In genomic region chr8:120735770-120736481, GRCm38 (mm10) we compare ENCODE assay signal across 8 mouse cellular contexts. TPM values are rescaled to one million over a fixed set of nuclear protein-coding genes. Genes with fewer than 3 reads are reported as not detected.
DNase-seq lines count a peak whose midpoint lies in the region; ATAC-seq lines count a peak whose summit lies in the region.

Gene Irf8, plus strand, starts transcription at chr8:120736358.

- peaks cover 19% of the 10 kb centered on the region for H3K9me3 ChIP-seq in megakaryocyte, embryonic 14.5 days

- peaks cover 39% of the 10 kb centered on the region for H3K4me1 ChIP-seq in megakaryocyte, embryonic 14.5 days

- peak; percentile 94 for DNase-seq in adrenal gland, adult 2 months
- DNase-seq in embryo, embryonic 11.5 days (ENCODE audit: low read depth, low spot score): peak; percentile 77
- peak; percentile 84 to 86 for DNase-seq in gastrocnemius, postnatal 36 days
- DNase-seq in left cerebral cortex, postnatal 10 days (ENCODE audit: extremely low spot score in 1 of 2, low spot score in 2 of 2): peak; percentile 77 to 92
- DNase-seq in right cerebral cortex, adult 2 months (ENCODE audit: low spot score in 2 of 2): peak; percentile 74 to 81
- peak; percentile 81 for DNase-seq in urinary bladder, adult 2 months (ENCODE audit: low spot score)

- H3K27me3 ChIP-seq in megakaryocyte, embryonic 14.5 days (replicated peaks): peaks cover 90% of the 10 kb centered on the region

- H3K4me3 ChIP-seq in megakaryocyte, embryonic 14.5 days (replicated peaks): peak within 1 kb of the TSS; percentile 90

- intact Hi-C loops in gastrocnemius, postnatal 36 days (cut with DNase I): loop anchor here (2.0 to 5.0 kb wide), 3 partner anchors 41 to 63 kb away; no protein-coding TSS in a partner anchor
- intact Hi-C loops in left cerebral cortex, postnatal 10 days (cut with DNase I): loop anchor here (5.0 kb wide), 1 partner anchor 54 kb away; no protein-coding TSS in a partner anchor

- peak; percentile 99 for ATAC-seq in inflammation-experienced regulatory T-cells, adult 6 months

- peaks cover 18% of the 10 kb centered on the region for H3K36me3 ChIP-seq in megakaryocyte, embryonic 14.5 days (replicated peaks; ENCODE audit: low read length)

RNA-seq across cellular contexts. Expression of gene Irf8, which starts in this region (rescaled TPM):
- total RNA-seq in adrenal gland, adult 2 months (2021): 10 to 100 TPM; 11.9 to 41.9 TPM
- 49.1 and 74.7 TPM in 2 replicates for polyA plus RNA-seq in adrenal gland, adult 2 months (2012; rRNA removed)
- total RNA-seq in gastrocnemius, postnatal 36 days (2021): 1 to 10 TPM; 6.7 to 9.9 TPM
- 10 to 100 TPM; 14.7 to 24.6 (median 20.5) TPM for polyA plus RNA-seq in inflammation-experienced regulatory T-cells, adult 6 months (2017; shearing (Covaris generic))
- 1 to 10 TPM; 3.7 to 4.5 TPM for total RNA-seq in left cerebral cortex, postnatal 10 days (2021)
- 14.6 and 50.7 TPM in 2 replicates for polyA plus RNA-seq in megakaryocyte, embryonic 14.5 days (2012; ENCODE audit: insufficient read depth, low replicate concordance)
- 12.4 and 18.2 TPM in 2 replicates for polyA plus RNA-seq in urinary bladder, adult 2 months (2012; rRNA removed)

Comparison
In these comparisons a context has a peak if more than half of its experiments do, and no peak if none do; other contexts are left out.
1. Peak in every context shown above with its lines: DNase-seq, ATAC-seq and H3K4me3 ChIP-seq.